Mouse (Mus musculus): ENCODE data around the gene Psd. TPM values are rescaled to one million over a fixed set of nuclear protein-coding genes. Genes with fewer than 3 reads are reported as not detected.
A peak's percentile ranks its signal among the peaks of the same experiment; 100 is the strongest.

Gene Psd
- polyA plus RNA-seq, 1 experiment from 2014 or later: 7.0 TPM

MicroRNAs encoded within 50 kb of the gene (microRNA counts, 519-probe panel; counts per million panel counts)
- 2,609 counts per million, percentile 61 among the panel's probes with 10 or more counts for microRNA mmu-miR-146b

Small RNA genes within 50 kb of the gene (microRNA-seq; reads per million reads assigned to microRNA genes)
- gene Mir146b: not detected

Other genes starting within 250 kb of the Psd start
- gene Elovl3, start 195.3 kb downstream of the Psd start, polyA plus RNA-seq (2015; fragmentation: Nextera tagmentation; extraction: Ambion mirVana): not detected in 2 replicates
- 0.39 and 0.53 TPM in 2 replicates for gene Pitx3, start 178.8 kb downstream of the Psd start, polyA plus RNA-seq (2015; fragmentation: Nextera tagmentation; extraction: Ambion mirVana)
- gene Gbf1, start 174.6 kb downstream of the Psd start, polyA plus RNA-seq (2015; fragmentation: Nextera tagmentation; extraction: Ambion mirVana): 62.4 and 65.0 TPM in 2 replicates
- gene Nfkb2, start 22.8 kb downstream of the Psd start, polyA plus RNA-seq (2015; fragmentation: Nextera tagmentation; extraction: Ambion mirVana): 9.1 and 10.5 TPM in 2 replicates
- gene Fbxl15, start 1.0 kb upstream of the Psd start, polyA plus RNA-seq (2015; fragmentation: Nextera tagmentation; extraction: Ambion mirVana): 13.3 and 14.2 TPM in 2 replicates
- 146 and 154 TPM in 2 replicates for gene Cuedc2, start 11.5 kb upstream of the Psd start, polyA plus RNA-seq (2015; fragmentation: Nextera tagmentation; extraction: Ambion mirVana)
- gene Mfsd13a, start 14.0 kb upstream of the Psd start, polyA plus RNA-seq (2015; fragmentation: Nextera tagmentation; extraction: Ambion mirVana): 10.1 and 10.5 TPM in 2 replicates
- gene 2310034G01Rik, start 23.1 kb upstream of the Psd start, polyA plus RNA-seq (2015; fragmentation: Nextera tagmentation; extraction: Ambion mirVana): 2.0 and 2.4 TPM in 2 replicates
- 137 and 139 TPM in 2 replicates for gene Actr1a, start 68.6 kb upstream of the Psd start, polyA plus RNA-seq (2015; fragmentation: Nextera tagmentation; extraction: Ambion mirVana)
- gene Sufu, start 69.7 kb upstream of the Psd start, polyA plus RNA-seq (2015; fragmentation: Nextera tagmentation; extraction: Ambion mirVana): 31.9 and 34.5 TPM in 2 replicates
- 22.2 and 27.8 TPM in 2 replicates for gene Trim8, start 174.5 kb upstream of the Psd start, polyA plus RNA-seq (2015; fragmentation: Nextera tagmentation; extraction: Ambion mirVana)
- gene Arl3, start 246.0 kb upstream of the Psd start, polyA plus RNA-seq (2015; fragmentation: Nextera tagmentation; extraction: Ambion mirVana): 115 and 119 TPM in 2 replicates
- gene Sfxn2, start 246.2 kb upstream of the Psd start, polyA plus RNA-seq (2015; fragmentation: Nextera tagmentation; extraction: Ambion mirVana): 27.9 and 28.3 TPM in 2 replicates

Data from lung, embryonic 15.5 days (tissue).